Mouse (Mus musculus): ENCODE data around the gene Tmem150a. TPM values are rescaled to one million over a fixed set of nuclear protein-coding genes. Genes with fewer than 3 reads are reported as not detected.

The Tmem150a gene
- total RNA-seq (2023) = 1 to 10 TPM; 1.7 to 2.0 TPM

DNA sequence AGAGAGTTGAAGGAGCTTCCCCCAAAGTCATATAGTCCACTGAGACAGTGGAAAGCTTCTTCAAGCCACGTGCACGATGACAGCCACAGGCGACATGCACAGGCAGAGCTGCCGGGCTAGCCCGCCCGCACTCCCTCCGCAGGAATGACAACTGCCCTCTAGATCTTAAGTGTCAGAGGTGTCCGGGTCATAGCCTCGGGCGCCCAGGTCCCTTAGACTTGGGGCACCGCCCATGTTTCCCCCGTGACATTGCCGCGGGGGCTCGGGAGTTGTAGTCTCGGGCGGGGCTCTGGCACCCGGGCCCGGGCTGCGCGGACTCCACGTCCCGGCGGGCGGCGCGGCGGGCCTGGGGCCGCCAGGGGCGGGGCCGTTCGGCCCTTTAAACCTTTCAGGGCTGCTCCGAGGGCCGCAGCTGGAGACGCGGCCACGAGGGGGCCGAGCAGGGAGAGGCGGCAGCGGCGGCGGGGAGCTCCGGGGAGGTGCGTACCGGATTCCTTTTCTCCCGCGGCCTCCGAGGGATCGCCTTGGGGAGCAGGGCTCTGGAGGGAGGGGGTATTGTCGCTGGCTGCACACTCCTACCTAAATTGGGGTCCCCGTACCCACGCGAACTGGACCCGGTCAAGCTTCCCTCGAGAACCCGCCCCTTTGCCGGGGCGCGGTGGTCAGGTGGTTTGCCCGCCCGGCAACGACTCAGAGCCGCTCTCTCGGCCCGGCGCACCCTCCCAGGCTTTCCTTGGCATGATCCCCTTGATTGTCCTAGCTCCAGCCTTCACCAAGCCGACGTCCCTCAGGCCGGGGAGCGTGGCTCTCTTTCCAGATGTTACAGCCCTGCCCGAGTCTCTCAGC is at the start of gene Tmem150a:
Gene Tmem150a (plus strand): TSS at position 382 of the 846 bp plus-strand sequence.

DNA sequence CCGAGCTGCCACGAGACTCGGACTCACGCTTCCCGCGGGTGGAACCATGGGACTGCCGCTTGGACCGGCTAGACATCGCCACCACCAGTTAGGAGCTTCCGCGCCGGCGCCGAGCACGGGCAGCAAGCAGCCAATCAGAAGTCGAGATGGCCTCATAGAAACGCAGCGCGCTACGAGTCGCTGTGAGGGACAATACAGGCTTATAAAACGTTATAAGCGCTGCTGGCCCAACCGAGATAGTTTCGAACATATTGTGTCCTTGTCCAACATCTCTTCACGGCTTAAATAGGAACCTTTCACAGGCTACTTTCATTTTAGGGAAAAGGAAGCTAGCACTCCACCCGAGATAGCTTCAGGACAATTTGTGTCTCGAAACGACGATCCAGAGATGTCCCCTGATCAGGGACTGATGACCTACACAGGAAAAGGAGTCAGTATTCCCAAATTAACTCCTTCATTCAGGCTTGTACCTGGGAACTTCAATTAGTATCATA is 10.1 kb upstream of the Tmem150a start, which contains the start of gene Usp39:
Gene Usp39 (minus strand): TSS at position 111 of the 494 bp plus-strand sequence.

DNA sequence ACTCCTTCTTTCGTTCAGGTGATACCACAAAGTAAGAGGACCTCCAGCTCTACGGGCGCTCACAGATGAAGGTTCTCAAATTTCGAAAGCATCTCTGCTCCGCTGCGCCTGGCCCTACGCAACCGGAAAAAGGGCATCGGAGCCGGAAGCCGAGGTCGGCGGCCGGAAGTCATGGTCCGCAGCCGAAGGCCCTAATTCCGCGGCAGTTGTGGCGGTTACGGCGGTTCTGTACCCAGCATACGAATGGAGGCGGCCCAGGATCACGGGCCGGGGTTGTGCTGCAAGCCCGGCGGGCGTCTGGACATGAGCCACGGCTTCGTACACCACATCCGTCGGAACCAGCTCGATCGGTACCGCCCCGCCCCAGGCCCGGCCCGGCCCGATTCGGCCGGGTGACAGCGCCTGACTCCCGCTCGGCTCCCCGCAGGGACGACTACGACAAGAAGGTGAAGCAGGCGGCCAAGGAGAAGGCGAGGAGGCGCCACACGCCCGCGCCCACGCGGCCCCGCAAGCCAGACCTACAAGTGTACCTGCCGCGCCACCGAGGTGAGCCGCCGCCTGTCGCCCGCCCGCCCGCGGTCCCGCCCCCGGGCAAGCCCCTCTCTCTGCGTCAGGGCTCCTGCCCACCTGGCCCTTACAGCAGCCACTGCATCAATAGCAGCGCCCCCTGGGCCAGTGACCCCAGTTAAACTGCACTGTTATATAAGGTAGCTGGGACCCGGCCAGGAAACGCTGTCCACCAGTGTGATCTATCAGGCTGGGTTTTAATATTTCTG is 7.9 kb upstream of the Tmem150a start, which contains the start of gene 0610030E20Rik:
Gene 0610030E20Rik (plus strand): TSS at position 152 of the 776 bp plus-strand sequence.

DNA sequence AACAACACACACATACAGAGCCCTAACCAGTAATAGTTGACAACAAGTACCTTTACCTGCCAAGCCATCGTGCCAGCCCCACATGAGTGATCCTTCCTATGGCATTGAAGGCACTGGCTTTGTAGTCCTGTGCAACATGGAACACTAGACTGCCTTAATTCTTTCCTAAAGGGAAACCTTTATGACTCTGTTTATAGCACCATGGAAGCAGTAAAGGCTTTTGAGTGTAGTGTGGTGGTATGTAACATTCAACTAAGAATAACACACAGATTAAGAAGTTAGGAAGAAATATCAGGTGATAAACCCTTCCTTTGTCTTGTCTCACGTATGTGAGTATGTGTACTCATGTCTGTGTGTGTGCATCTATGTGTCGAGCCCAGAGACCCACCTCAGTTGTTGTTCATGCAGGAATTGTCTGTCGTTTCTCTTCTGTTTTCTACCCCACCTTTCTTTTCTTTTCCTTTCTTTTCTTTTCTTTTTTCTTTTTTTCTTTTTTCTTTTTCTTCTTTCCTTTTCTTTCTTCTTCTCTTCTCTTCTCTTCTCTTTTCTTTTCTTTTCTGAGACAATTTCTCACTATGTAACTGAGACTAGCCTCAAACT is 11.7 kb downstream of the Tmem150a start, which contains the start of gene Rnf181:
Gene Rnf181 (minus strand): TSS at position 113 of the 600 bp plus-strand sequence.

GRCm38 (mm10) chr6:72380131-72380770 is 25.0 kb downstream of the Tmem150a start, which contains the start of gene Vamp5:
TSS of gene Vamp5 (minus strand) at chr6:72380468.

GRCm38 (mm10) chr6:72389941-72390771 is 34.9 kb downstream of the Tmem150a start, which contains the start of gene Vamp8:
TSS of gene Vamp8 (minus strand) at chr6:72390703.

Other genes with a start within 250 kb of the Tmem150a start
- gene Atoh8, start 119.9 kb upstream of the Tmem150a start, total RNA-seq (2023) = under 1 TPM in 1 of 2 experiments, not detected in 1; 0.24 TPM
- 1 to 10 TPM; 1.3 to 2.5 TPM for gene Sftpb, start 50.8 kb upstream of the Tmem150a start, total RNA-seq (2023)
- 10 to 100 TPM; 41.5 to 49.5 TPM for gene Usp39, start 10.3 kb upstream of the Tmem150a start, total RNA-seq (2023)
- gene 0610030E20Rik, start 8.1 kb upstream of the Tmem150a start, total RNA-seq (2023) = 10 to 100 TPM; 51.1 to 55.5 TPM
- 10 to 100 TPM; 57.2 to 63.8 TPM for gene Rnf181, start 11.5 kb downstream of the Tmem150a start, total RNA-seq (2023)
- 10 to 100 TPM; 33.8 to 48.2 TPM for gene Vamp5, start 25.0 kb downstream of the Tmem150a start, total RNA-seq (2023)
- gene Vamp8, start 35.3 kb downstream of the Tmem150a start, total RNA-seq (2023) = 100 to 1,000 TPM; 204 to 207 TPM
- gene Ggcx, start 58.9 kb downstream of the Tmem150a start, total RNA-seq (2023) = 1 to 10 TPM; 5.2 to 9.4 TPM
- 10 to 100 TPM; 95.0 to 97.2 TPM for gene Mat2a, start 84.1 kb downstream of the Tmem150a start, total RNA-seq (2023)
- not detected for gene Sh2d6, start 166.3 kb downstream of the Tmem150a start, total RNA-seq (2023)
- 100 to 1,000 TPM; 319 to 351 TPM for gene Capg, start 188.9 kb downstream of the Tmem150a start, total RNA-seq (2023)
- 1 to 10 TPM; 5.4 to 6.1 TPM for gene Elmod3, start 243.0 kb downstream of the Tmem150a start, total RNA-seq (2023)
- 10 to 100 TPM; 16.2 to 18.3 TPM for gene Retsat, start 243.0 kb downstream of the Tmem150a start, total RNA-seq (2023)